Mouse (Mus musculus): ENCODE data around the gene AC124502.3. TPM values are rescaled to one million over a fixed set of nuclear protein-coding genes. Genes with fewer than 3 reads are reported as not detected.
"Not testable (repeated sequence)": the region's sequence is repeated elsewhere in the genome, so short reads cannot be mapped to it uniquely, and the experiment has no call there.

AC124502.3 gene
- polyA plus RNA-seq, 1 experiment = 2.2 TPM

DNA sequence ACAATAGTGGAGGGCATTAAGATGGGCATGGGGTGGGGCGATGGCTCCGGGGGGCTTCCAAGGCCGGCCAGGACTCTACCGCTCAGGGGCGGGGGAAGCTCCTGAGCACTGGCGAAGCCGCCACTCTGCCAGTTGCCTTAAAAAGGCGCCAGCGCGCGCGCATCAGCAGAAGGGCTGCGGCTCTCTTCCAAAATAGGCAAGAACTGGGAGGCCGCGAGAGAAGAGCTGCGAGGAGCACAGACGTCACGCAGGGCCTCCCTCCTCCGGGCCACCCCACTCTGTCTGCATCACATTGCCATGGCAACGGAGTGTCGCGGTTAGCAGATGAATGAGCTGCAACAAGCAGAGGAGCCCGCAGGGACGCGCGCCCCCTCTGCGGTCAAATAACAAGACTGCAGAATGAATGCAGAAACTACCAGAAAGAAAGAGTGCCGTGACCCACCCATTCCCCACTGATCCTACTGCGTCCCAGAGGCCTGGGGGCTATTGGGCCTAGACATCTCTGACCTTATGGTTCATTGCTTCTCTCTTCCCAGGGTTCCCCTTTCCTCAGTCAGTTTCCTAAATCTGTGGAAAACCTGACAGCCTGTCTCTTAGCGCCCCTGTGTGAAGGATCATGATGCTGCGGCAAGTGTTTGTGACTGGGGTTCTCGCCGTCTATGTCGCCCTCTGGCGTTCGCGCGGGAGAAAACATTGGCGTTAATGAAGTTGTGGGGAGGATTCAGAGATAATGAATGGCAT, 36.9 kb upstream of the AC124502.3 start:
- H3K4me3 ChIP-seq (ENCODE audit: insufficient read depth, low read length) = no peak overlapping the region
- H3K27ac ChIP-seq (ENCODE audit: insufficient read depth, low read depth, low read length) = no peak overlapping the region
- TF ChIP-seq CTCF (IDR thresholded peaks at IDR 0.05; ENCODE audit: low read depth, low read length) = peak; percentile 96
- no peak for TF ChIP-seq POLR2A (IDR thresholded peaks at IDR 0.05; ENCODE audit: borderline replicate concordance, low read depth, low read length)
- H3K4me1 ChIP-seq (ENCODE audit: control insufficient read depth, insufficient read depth, low read length) = peaks cover 36% of the 10 kb centered on the region

DNA sequence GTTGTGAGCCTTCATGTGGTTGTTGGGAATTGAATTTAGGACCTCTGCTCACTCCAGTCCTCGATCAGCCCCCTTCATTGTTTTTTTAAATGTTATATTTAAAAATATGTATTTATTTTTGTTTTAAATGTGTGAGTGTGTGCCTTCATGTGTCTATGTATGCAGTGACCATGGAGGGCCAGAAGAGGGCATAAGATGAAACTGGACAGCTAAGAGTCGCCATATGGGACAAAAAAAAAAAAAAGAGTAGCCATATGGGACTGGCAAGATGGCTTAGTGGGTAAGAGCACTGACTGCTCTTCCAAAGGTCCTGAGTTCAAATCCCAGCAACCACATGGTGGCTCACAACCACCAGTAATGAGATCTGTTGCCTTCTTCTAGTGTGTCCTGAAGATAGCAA, 35.0 kb upstream of the AC124502.3 start:
- H3K27ac ChIP-seq (ENCODE audit: insufficient read depth, low read depth, low read length); H3K4me3 ChIP-seq (ENCODE audit: insufficient read depth, low read length): not testable (repeated sequence)
- H3K4me1 ChIP-seq (ENCODE audit: control insufficient read depth, insufficient read depth, low read length) = peaks cover 31% of the 10 kb centered on the region

DNA sequence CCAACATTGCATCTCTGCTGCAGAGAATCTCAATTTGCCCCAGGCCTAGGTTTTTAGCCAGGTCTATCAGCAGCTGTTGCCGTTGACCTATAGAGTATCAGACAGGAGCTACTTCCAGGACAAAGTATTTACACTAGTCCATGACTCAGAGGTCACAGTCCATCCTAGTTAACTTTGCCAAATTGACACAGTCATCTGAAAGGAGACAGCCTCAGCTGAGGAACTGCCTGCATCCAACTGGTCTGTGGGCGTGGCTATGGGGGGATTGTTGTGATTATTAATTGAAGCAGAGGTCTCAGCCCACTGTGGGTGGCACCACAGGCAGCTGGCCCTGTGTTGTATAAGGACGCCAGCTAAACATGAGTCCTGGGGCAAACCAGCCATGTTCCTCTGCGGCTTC, 33.8 kb upstream of the AC124502.3 start:
- TF ChIP-seq POLR2A (IDR thresholded peaks at IDR 0.05; ENCODE audit: borderline replicate concordance, low read depth, low read length) (no peak), CTCF (IDR thresholded peaks at IDR 0.05; ENCODE audit: low read depth, low read length) (no peak)
- H3K27ac ChIP-seq (ENCODE audit: insufficient read depth, low read depth, low read length) = no peak overlapping the region
- H3K4me3 ChIP-seq (ENCODE audit: insufficient read depth, low read length) = no peak overlapping the region
- peaks cover 20% of the 10 kb centered on the region for H3K4me1 ChIP-seq (ENCODE audit: control insufficient read depth, insufficient read depth, low read length)

DNA sequence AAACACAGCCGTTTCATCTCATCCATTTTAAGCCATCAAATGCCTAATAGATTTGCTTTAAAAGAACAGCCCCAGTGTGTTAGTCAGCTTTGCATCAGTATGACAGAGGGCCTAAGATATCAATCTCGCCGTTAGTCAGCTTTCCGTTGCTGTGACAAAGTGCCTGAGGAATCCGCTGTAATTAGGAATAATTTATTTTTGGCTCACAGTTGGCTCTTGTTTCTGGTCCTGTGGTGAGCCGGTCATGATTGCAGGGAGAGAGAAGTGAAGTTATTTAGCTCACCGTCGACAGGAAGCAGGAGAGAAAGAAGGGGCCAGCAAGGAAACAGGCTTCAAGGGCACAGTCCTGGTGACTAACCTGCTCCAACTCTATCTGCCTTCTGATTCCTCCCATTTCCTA, 25.6 kb upstream of the AC124502.3 start:
- no peak overlapping the region for H3K4me3 ChIP-seq (ENCODE audit: insufficient read depth, low read length)
- H3K27ac ChIP-seq (ENCODE audit: insufficient read depth, low read depth, low read length) = no peak overlapping the region
- H3K4me1 ChIP-seq (ENCODE audit: control insufficient read depth, insufficient read depth, low read length) = peaks cover 13% of the 10 kb centered on the region
- TF ChIP-seq CTCF (IDR thresholded peaks at IDR 0.05; ENCODE audit: low read depth, low read length) (no peak), POLR2A (IDR thresholded peaks at IDR 0.05; ENCODE audit: borderline replicate concordance, low read depth, low read length) (no peak)

DNA sequence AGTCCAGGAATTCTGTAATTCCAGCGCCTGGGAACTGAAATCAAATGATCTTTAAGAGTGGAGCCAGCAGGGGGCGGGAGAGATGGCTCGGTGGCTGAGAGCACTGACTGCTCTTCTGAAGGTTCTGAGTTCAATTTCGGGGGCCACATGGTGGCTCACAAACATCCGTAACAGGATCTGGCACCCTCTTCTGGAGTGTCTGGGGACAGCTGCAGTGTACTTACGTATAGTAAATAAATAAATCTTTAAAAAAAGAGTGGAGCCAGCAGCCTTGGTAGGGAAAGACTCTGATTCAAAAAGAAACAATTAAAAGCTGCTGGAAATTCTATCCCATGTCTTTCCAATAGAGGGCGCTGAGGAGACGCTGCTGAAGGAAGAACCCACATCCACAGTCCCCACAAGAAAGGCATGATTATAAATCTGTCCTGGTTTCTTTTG, 23.7 kb upstream of the AC124502.3 start:
- Histone ChIP-seq H3K4me3 (ENCODE audit: insufficient read depth, low read length) (no peak overlapping the region), H3K27ac (ENCODE audit: insufficient read depth, low read depth, low read length) (no peak overlapping the region), H3K4me1 (ENCODE audit: control insufficient read depth, insufficient read depth, low read length) (peaks cover 22% of the 10 kb centered on the region)
- TF ChIP-seq POLR2A (IDR thresholded peaks at IDR 0.05; ENCODE audit: borderline replicate concordance, low read depth, low read length) (no peak), CTCF (IDR thresholded peaks at IDR 0.05; ENCODE audit: low read depth, low read length) (peak; percentile 42; the same call in 1 of the 2 replicates)

DNA sequence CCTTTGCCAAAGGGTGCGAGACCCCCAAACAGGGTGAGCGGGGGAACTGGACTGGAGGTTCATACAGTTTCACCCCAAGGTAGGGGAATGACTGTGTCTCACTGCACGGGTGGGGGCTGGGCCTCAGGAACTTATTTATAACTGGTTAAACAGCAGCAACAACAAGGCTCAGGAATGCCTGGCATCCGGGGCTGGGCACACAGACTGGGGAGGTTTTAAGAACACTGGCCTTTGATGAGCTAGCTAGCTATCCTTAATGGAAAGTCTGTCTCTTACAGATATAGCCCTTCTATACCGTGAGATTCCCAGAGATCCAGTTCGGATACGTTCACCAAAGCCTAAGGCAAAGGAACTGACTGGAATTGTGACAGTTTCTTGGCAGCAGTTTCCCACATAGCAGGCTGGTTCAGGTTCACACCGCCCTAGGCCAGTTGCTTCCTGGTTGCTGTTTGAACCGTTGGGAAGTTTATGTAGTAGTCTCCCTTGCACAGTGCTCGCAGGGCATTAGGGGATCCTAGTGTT, 22.4 kb upstream of the AC124502.3 start:
- Histone ChIP-seq H3K4me1 (ENCODE audit: control insufficient read depth, insufficient read depth, low read length) (peaks cover 22% of the 10 kb centered on the region), H3K4me3 (ENCODE audit: insufficient read depth, low read length) (no peak overlapping the region), H3K27ac (ENCODE audit: insufficient read depth, low read depth, low read length) (no peak overlapping the region)
- no peak for TF ChIP-seq CTCF (IDR thresholded peaks at IDR 0.05; ENCODE audit: low read depth, low read length)
- no peak for TF ChIP-seq POLR2A (IDR thresholded peaks at IDR 0.05; ENCODE audit: borderline replicate concordance, low read depth, low read length)

DNA sequence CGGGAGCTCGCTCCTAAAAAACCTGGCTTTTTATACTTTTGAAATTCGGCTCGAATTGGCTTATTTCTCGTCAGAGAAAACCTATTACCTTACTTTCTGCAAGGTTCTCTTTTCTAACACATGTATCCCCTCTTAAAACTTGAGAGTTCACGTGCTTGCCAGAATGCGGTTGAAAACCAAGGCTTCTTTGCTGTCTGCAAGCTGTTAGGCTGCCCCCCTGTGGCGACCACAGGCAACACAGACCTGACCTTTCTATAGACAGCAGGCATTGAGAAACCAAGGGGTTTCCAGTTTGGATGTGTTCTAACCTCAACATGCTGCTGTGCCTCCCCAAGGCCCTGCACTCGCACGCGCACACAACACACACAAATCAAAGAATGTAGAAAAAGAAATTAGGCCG, 21.9 kb upstream of the AC124502.3 start:
- peaks cover 22% of the 10 kb centered on the region for H3K4me1 ChIP-seq (ENCODE audit: control insufficient read depth, insufficient read depth, low read length)
- peak; percentile 61 for TF ChIP-seq CTCF (IDR thresholded peaks at IDR 0.05; ENCODE audit: low read depth, low read length)
- no peak for TF ChIP-seq POLR2A (IDR thresholded peaks at IDR 0.05; ENCODE audit: borderline replicate concordance, low read depth, low read length)
- no peak overlapping the region for H3K4me3 ChIP-seq (ENCODE audit: insufficient read depth, low read length)
- H3K27ac ChIP-seq (ENCODE audit: insufficient read depth, low read depth, low read length) = no peak overlapping the region

DNA sequence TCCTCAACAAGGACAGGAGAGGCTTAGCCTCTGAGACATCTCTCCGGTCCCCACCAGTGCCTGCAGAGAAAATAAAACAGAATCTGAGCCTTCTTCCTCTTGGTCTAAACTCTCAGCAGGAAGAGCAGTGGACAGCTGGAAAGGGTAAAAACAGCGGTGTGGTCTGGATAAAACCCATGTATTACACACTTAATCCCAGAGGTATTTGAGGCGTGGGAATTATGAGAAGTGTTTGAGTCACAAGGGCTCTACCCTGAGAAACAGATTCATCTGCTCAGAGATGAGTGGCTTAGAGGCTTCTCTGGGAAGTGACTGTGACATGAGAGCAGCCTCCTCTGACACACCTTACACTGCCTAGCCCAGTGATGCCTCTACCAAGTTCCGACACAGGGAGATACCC, 21.1 kb upstream of the AC124502.3 start:
- Histone ChIP-seq H3K27ac (ENCODE audit: insufficient read depth, low read depth, low read length) (no peak overlapping the region), H3K4me1 (ENCODE audit: control insufficient read depth, insufficient read depth, low read length) (peaks cover 24% of the 10 kb centered on the region), H3K4me3 (ENCODE audit: insufficient read depth, low read length) (no peak overlapping the region)
- no peak for TF ChIP-seq POLR2A (IDR thresholded peaks at IDR 0.05; ENCODE audit: borderline replicate concordance, low read depth, low read length)
- no peak for TF ChIP-seq CTCF (IDR thresholded peaks at IDR 0.05; ENCODE audit: low read depth, low read length)

DNA sequence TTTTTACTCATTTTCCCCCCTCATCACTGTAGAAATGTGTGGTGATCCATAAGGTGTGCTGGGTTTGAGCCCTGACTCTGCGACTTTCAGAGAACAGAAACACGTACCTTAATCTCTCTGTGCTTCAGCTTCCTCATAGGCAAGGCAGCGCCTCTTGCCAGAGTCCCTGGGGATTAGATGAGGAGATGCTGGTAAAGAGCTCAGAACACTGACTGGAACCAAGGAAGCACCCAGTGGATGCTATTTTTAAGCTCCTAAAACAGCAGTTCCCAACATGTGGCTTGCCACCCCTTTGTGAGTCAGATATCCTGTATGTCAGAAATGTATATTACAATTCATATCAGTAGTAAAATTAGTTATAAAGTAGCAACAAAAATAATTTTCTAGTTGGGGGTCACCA, 20.5 kb upstream of the AC124502.3 start:
- Histone ChIP-seq H3K4me3 (ENCODE audit: insufficient read depth, low read length) (no peak overlapping the region), H3K27ac (ENCODE audit: insufficient read depth, low read depth, low read length) (peak overlapping the region; percentile 61; the same call in 1 of the 2 replicates), H3K4me1 (ENCODE audit: control insufficient read depth, insufficient read depth, low read length) (peaks cover 26% of the 10 kb centered on the region)
- TF ChIP-seq POLR2A (IDR thresholded peaks at IDR 0.05; ENCODE audit: borderline replicate concordance, low read depth, low read length) = no peak
- no peak for TF ChIP-seq CTCF (IDR thresholded peaks at IDR 0.05; ENCODE audit: low read depth, low read length)

DNA sequence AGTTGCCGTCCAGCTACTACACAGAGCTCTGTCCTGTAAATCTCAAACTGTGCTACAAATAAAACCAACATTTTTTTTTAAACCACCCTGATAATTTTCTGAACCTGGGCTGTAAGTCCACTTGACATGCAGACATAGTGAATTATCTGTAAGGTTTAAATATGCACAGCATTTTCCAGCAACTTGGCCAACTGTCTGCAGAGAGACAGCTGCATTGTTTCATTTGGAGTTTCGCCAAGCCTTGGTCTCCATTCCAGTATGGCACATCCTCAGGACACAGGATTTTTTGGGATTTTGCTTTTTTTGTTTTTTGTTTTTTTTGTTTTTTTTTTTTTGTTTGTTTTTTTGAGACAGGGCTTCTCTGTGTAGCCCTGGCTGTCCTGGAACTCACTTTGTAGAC, 17.3 kb upstream of the AC124502.3 start:
- no peak for TF ChIP-seq CTCF (IDR thresholded peaks at IDR 0.05; ENCODE audit: low read depth, low read length)
- no peak for TF ChIP-seq POLR2A (IDR thresholded peaks at IDR 0.05; ENCODE audit: borderline replicate concordance, low read depth, low read length)
- peaks cover 25% of the 10 kb centered on the region for H3K4me1 ChIP-seq (ENCODE audit: control insufficient read depth, insufficient read depth, low read length)
- H3K27ac ChIP-seq (ENCODE audit: insufficient read depth, low read depth, low read length) = no peak overlapping the region
- no peak overlapping the region for H3K4me3 ChIP-seq (ENCODE audit: insufficient read depth, low read length)
